Mouse (Mus musculus) gastrocnemius, postnatal 4 days (tissue): ENCODE data around the gene Thada. TPM values are rescaled to one million over a fixed set of nuclear protein-coding genes. Genes with fewer than 3 reads are reported as not detected.

Experiments
- DNase-seq, 2 experiments: peaks; one replicate each; pipeline ENCODE4 v3.0.0; 2021 to 2022; ENCODE audit warnings: low spot score in 2 of 2, mixed read lengths in 2 of 2
- total RNA-seq, 2 experiments: library from RNA; stranded (reverse); gene quantifications; 2 replicates each; pipeline ENCODE4 v1.2.3; 2021

The Thada gene
- total RNA-seq, 2 experiments from 2014 or later = 12.2 to 15.0 TPM

- DNase-seq = peak in 1 of 2 experiments; percentile 13
Measured at GRCm38 (mm10) chr17:84167377-84167776, 298.6 kb downstream of the Thada start.

- peak in 1 of 2 experiments; percentile 15 for DNase-seq
Measured at GRCm38 (mm10) chr17:84166135-84166860, 299.7 kb downstream of the Thada start.

GRCm38 (mm10) chr17:84165735-84166134, 300.3 kb downstream of the Thada start:
- no peak for DNase-seq

GRCm38 (mm10) chr17:84164146-84164545, 301.9 kb downstream of the Thada start:
- peak in 1 of 2 experiments; percentile 13 for DNase-seq

- DNase-seq = peak in 1 of 2 experiments; percentile 9
Measured at GRCm38 (mm10) chr17:84163066-84163785, 302.8 kb downstream of the Thada start.

GRCm38 (mm10) chr17:84162211-84162760, 303.7 kb downstream of the Thada start:
- DNase-seq = peak in 1 of 2 experiments; percentile 11

GRCm38 (mm10) chr17:84161231-84161854, 304.7 kb downstream of the Thada start:
- peak; percentile 20 to 60 for DNase-seq

GRCm38 (mm10) chr17:84158891-84159290, 307.1 kb downstream of the Thada start:
- peak in 1 of 2 experiments; percentile 7 for DNase-seq

GRCm38 (mm10) chr17:84158461-84158795, 307.6 kb downstream of the Thada start:
- peak in 1 of 2 experiments; percentile 8 for DNase-seq

GRCm38 (mm10) chr17:84157743-84158460, 308.1 kb downstream of the Thada start:
- peak in 1 of 2 experiments; percentile 13 for DNase-seq

- peak in 1 of 2 experiments; percentile 15 for DNase-seq
Measured at GRCm38 (mm10) chr17:84156748-84157742, 309.0 kb downstream of the Thada start.

- DNase-seq = peak in 1 of 2 experiments; percentile 13
Measured at GRCm38 (mm10) chr17:84156227-84156573, 309.8 kb downstream of the Thada start.

GRCm38 (mm10) chr17:84155516-84156226, 310.3 kb downstream of the Thada start:
- DNase-seq = peak in 1 of 2 experiments; percentile 8

GRCm38 (mm10) chr17:84155029-84155338, 311.0 kb downstream of the Thada start:
- no peak for DNase-seq

GRCm38 (mm10) chr17:84154302-84155028, 311.5 kb downstream of the Thada start:
- no peak for DNase-seq

GRCm38 (mm10) chr17:84152976-84153786, 312.8 kb downstream of the Thada start:
- peak in 1 of 2 experiments; percentile 14 for DNase-seq

GRCm38 (mm10) chr17:84152206-84152975, 313.6 kb downstream of the Thada start:
- no peak for DNase-seq
